Mouse (Mus musculus): Measurements from ENCODE around the gene Mrpl10. TPM values are rescaled to one million over a fixed set of nuclear protein-coding genes. Genes with fewer than 3 reads are reported as not detected.

The Mrpl10 gene
- 10 to 100 TPM; 42.0 to 46.7 TPM for total RNA-seq (2023)

GRCm38 (mm10) chr11:97041022-97041899 lies at the start of gene Mrpl10, which contains the start of gene Lrrc46:
Gene Mrpl10 (plus strand): TSS chr11:97041560.
Gene Lrrc46 (minus strand): TSS chr11:97041407.

GRCm38 (mm10) chr11:97013121-97013670 lies 28.2 kb upstream of the Mrpl10 start, which contains the start of gene Sp6:
Gene Sp6 (plus strand): TSS chr11:97013394.

GRCm38 (mm10) chr11:97029686-97030417 lies 11.5 kb upstream of the Mrpl10 start, which contains the start of gene Scrn2:
Gene Scrn2 (plus strand): TSS chr11:97029938.

GRCm38 (mm10) chr11:97050216-97050943 lies 9.0 kb downstream of the Mrpl10 start, which contains the start of gene Osbpl7:
Gene Osbpl7 (plus strand): TSS chr11:97050628.

Other genes with a start within 250 kb of the Mrpl10 start
- gene Nfe2l1, start 211.6 kb upstream of the Mrpl10 start, total RNA-seq (2023), result 10 to 100 TPM; 40.3 to 46.2 TPM
- gene Copz2, start 191.7 kb upstream of the Mrpl10 start, total RNA-seq (2023), result 1 to 10 TPM in 1 of 2 experiments, under 1 TPM in 1; 0.37 to 1.7 TPM
- gene Cdk5rap3, start 125.1 kb upstream of the Mrpl10 start, total RNA-seq (2023), result 10 to 100 TPM; 40.4 to 40.6 TPM
- gene Prr15l, start 113.5 kb upstream of the Mrpl10 start, total RNA-seq (2023), result under 1 TPM in 1 of 2 experiments, not detected in 1; 0.22 TPM
- gene Pnpo, start 97.6 kb upstream of the Mrpl10 start, total RNA-seq (2023), result 10 to 100 TPM; 13.3 to 14.2 TPM
- 10 to 100 TPM; 34.4 to 34.8 TPM for gene Sp2, start 58.6 kb upstream of the Mrpl10 start, total RNA-seq (2023)
- under 1 TPM in 1 of 2 experiments, not detected in 1; 0.13 TPM for gene Sp6, start 28.2 kb upstream of the Mrpl10 start, total RNA-seq (2023)
- gene Scrn2, start 11.6 kb upstream of the Mrpl10 start, total RNA-seq (2023), result 1 to 10 TPM; 2.3 to 2.5 TPM
- gene Lrrc46, start 153 bp upstream of the Mrpl10 start, total RNA-seq (2023), result under 1 TPM; 0.68 to 0.90 TPM
- gene Osbpl7, start 9.1 kb downstream of the Mrpl10 start, total RNA-seq (2023), result 10 to 100 TPM; 21.7 to 24.6 TPM
- gene Tbx21, start 73.8 kb downstream of the Mrpl10 start, total RNA-seq (2023), result not detected
- gene Tbkbp1, start 109.9 kb downstream of the Mrpl10 start, total RNA-seq (2023), result 10 to 100 TPM; 42.9 to 43.5 TPM
- gene Kpnb1, start 146.3 kb downstream of the Mrpl10 start, total RNA-seq (2023), result 10 to 100 TPM; 95.6 to 95.7 TPM
- 100 to 1,000 TPM; 126 to 162 TPM for gene Npepps, start 239.1 kb downstream of the Mrpl10 start, total RNA-seq (2023)

Measured in neutrophil, adult 83 days (primary cell).